In the genomic region with DNA sequence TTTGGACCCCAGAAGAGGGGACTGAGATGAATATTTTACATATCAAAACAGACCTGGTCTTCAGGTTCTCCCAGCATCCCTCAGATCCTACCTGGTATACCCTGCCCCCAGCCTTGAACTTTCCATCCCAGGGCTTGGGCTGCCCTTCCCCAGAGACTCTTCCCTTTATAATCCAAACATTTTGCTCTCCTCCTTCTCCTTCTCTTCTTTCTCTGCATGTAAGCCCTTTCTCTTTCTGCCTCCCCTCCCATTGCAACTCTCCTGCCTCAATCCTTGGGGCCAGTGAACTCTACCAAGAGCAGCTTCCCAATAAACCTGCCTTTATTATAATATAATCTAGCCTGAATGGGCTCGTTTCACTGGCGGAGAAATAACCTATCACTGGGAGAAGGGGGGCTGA, we compare ENCODE assay signal across 32 mouse cellular contexts. TPM values are rescaled to one million over a fixed set of nuclear protein-coding genes. Genes with fewer than 3 reads are reported as not detected.
A peak's percentile ranks its signal among the peaks of the same experiment; 100 is the strongest.
DNase-seq lines count a peak whose midpoint lies in the region; ATAC-seq and TF ChIP-seq lines count a peak whose summit lies in the region.
"Had no signal": no experiment of that assay in that cellular context is flagged by ENCODE, and none has a peak within 500 bp of the region (broad histone marks: within the 10 kb centered on the region; RNA-seq: fewer than 3 reads in every experiment).

No protein-coding gene starts in this region.

- DNase-seq in liver, adult 2 months (ENCODE audit: extremely low read depth, low read depth, low spot score), result no peak
- no peak for DNase-seq in liver
- no peak for DNase-seq in liver, embryonic 11.5 days (ENCODE audit: low spot score)
- DNase-seq in liver, embryonic 13.5 days, result no peak
- no peak for DNase-seq in thymus, postnatal 4 days
- DNase-seq: adrenal gland, adult 2 months; cerebellum, adult 11-12 months; gastrocnemius, postnatal 25 days; heart, adult 2 months had no signal

- no peaks in the 10 kb centered on the region for H3K27me3 ChIP-seq in liver, adult 2 months (ENCODE audit: control insufficient read depth, insufficient read depth, low read length)
- no peaks in the 10 kb centered on the region for H3K27me3 ChIP-seq in liver, embryonic 11.5 days (replicated peaks; ENCODE audit: control insufficient read depth, insufficient read depth, low read length)
- no peaks in the 10 kb centered on the region for H3K27me3 ChIP-seq in liver, embryonic 13.5 days
- H3K27me3 ChIP-seq in liver, embryonic 16.5 days (ENCODE audit: control insufficient read depth, insufficient read depth, low read depth, low read length), result no peaks in the 10 kb centered on the region
- H3K27me3 ChIP-seq in intestine, postnatal 0 days (replicated peaks; ENCODE audit: control insufficient read depth, insufficient read depth, low read length), result no peaks in the 10 kb centered on the region
- H3K27me3 ChIP-seq: embryonic facial prominence, embryonic 12.5 days; embryonic facial prominence, embryonic 15.5 days; hindbrain, embryonic 15.5 days had no signal

- no peak for ATAC-seq in liver, embryonic 11.5 days (replicated peaks; ENCODE audit: low FRiP score)
- no peak for ATAC-seq in liver, embryonic 13.5 days (ENCODE audit: low read depth)
- no peak for ATAC-seq in liver, embryonic 16.5 days (ENCODE audit: low read depth)
- no peak for ATAC-seq in intestine, postnatal 0 days
- ATAC-seq in megakaryocyte-erythroid progenitor cell, adult 5-6 weeks (replicated peaks; ENCODE audit: low FRiP score, low TSS enrichment, poor library complexity, severe bottlenecking), result no peak
- ATAC-seq: CD4-positive, CD25-positive, alpha-beta regulatory T cell, adult 4 months had no signal

- peaks cover 10% of the 10 kb centered on the region; the same call in 1 of the 2 replicates for H3K79me2 ChIP-seq in liver, adult 2 months (ENCODE audit: control insufficient read depth, insufficient read depth, low read length)

- TF ChIP-seq POLR2A in liver, adult 2 months (IDR thresholded peaks at IDR 0.05; ENCODE audit: extremely low read depth, insufficient read depth, low read length), result no peak

- WGBS in liver, adult 2 months, result 94% methylated on average over 2 of the region's 2 CpGs
- 94% methylated on average over 2 of the region's 2 CpGs for WGBS in liver, embryonic 11.5 days
- 76% methylated on average over 2 of the region's 2 CpGs for WGBS in liver, embryonic 13.5 days (ENCODE audit: insufficient replicate concordance)
- WGBS in liver, embryonic 16.5 days (ENCODE audit: insufficient replicate concordance), result 76% methylated on average over 2 of the region's 2 CpGs
- 92% methylated on average over 2 of the region's 2 CpGs for WGBS in intestine, postnatal 0 days

- no peak for TF ChIP-seq CTCF in liver, adult 2 months (IDR thresholded peaks at IDR 0.05; ENCODE audit: low read depth, low read length)
- no peak for TF ChIP-seq CTCF in intestine, postnatal 0 days (IDR thresholded peaks at IDR 0.05; ENCODE audit: low read depth)

- no peak overlapping the region for H3K9ac ChIP-seq in liver, adult 2 months (ENCODE audit: low read depth, low read length)
- no peak overlapping the region for H3K9ac ChIP-seq in liver, embryonic 11.5 days (ENCODE audit: low read depth, low read length)
- H3K9ac ChIP-seq in liver, embryonic 13.5 days, result no peak overlapping the region
- no peak overlapping the region for H3K9ac ChIP-seq in liver, embryonic 16.5 days (ENCODE audit: low read depth, low read length)
- no peak overlapping the region for H3K9ac ChIP-seq in intestine, postnatal 0 days (ENCODE audit: low read depth, low read length)
- H3K9ac ChIP-seq: embryonic facial prominence, embryonic 12.5 days; embryonic facial prominence, embryonic 15.5 days; hindbrain, embryonic 12.5 days had no signal

- peak overlapping the region; percentile 68 for H3K27ac ChIP-seq in liver, adult 2 months (replicated peaks; ENCODE audit: insufficient read depth, low read depth, low read length)
- peak overlapping the region; percentile 46; the same call in 1 of the 2 replicates for H3K27ac ChIP-seq in liver, embryonic 11.5 days (ENCODE audit: low read depth, low read length)
- peak overlapping the region; percentile 83 for H3K27ac ChIP-seq in liver, embryonic 13.5 days
- H3K27ac ChIP-seq in liver, embryonic 16.5 days (ENCODE audit: low read length), result peak overlapping the region; percentile 34; the same call in 1 of the 2 replicates
- no peak overlapping the region for H3K27ac ChIP-seq in intestine, postnatal 0 days (ENCODE audit: low read depth, low read length)
- H3K27ac ChIP-seq: embryonic facial prominence, embryonic 12.5 days; embryonic facial prominence, embryonic 15.5 days; heart, adult 2 months; hindbrain, embryonic 12.5 days had no signal

- H3K4me2 ChIP-seq in liver, embryonic 11.5 days, result peak overlapping the region; percentile 87
- H3K4me2 ChIP-seq in liver, embryonic 13.5 days, result peak overlapping the region; percentile 80; the same call in 1 of the 2 replicates
- no peak overlapping the region for H3K4me2 ChIP-seq in liver, embryonic 16.5 days (ENCODE audit: low read depth, low read length)
- H3K4me2 ChIP-seq in intestine, postnatal 0 days (replicated peaks; ENCODE audit: low read depth), result no peak overlapping the region

- H3K4me1 ChIP-seq in liver, adult 2 months (ENCODE audit: control insufficient read depth, insufficient read depth, low read length), result peaks cover 27% of the 10 kb centered on the region
- H3K4me1 ChIP-seq in liver, embryonic 11.5 days (replicated peaks; ENCODE audit: control insufficient read depth, insufficient read depth, low read length), result peaks cover 4% of the 10 kb centered on the region; the same call in 1 of the 2 replicates
- H3K4me1 ChIP-seq in liver, embryonic 13.5 days (replicated peaks), result peaks cover 49% of the 10 kb centered on the region
- peaks cover 27% of the 10 kb centered on the region for H3K4me1 ChIP-seq in liver, embryonic 16.5 days (ENCODE audit: control insufficient read depth, low read depth, low read length)
- H3K4me1 ChIP-seq in intestine, postnatal 0 days (replicated peaks; ENCODE audit: control insufficient read depth, insufficient read depth, low read length), result peaks cover 7% of the 10 kb centered on the region; the same call in 1 of the 2 replicates
- H3K4me1 ChIP-seq: embryonic facial prominence, embryonic 12.5 days had no signal

- H3K4me3 ChIP-seq in liver, adult 2 months (ENCODE audit: insufficient read depth, low read depth, low read length), result no peak overlapping the region
- H3K4me3 ChIP-seq in liver, embryonic 11.5 days (ENCODE audit: low read depth, low read length), result no peak overlapping the region
- no peak overlapping the region for H3K4me3 ChIP-seq in liver, embryonic 13.5 days (replicated peaks)
- no peak overlapping the region for H3K4me3 ChIP-seq in liver, embryonic 16.5 days (ENCODE audit: low read depth, low read length)
- H3K4me3 ChIP-seq in intestine, postnatal 0 days (ENCODE audit: low read depth, low read length), result no peak overlapping the region
- H3K4me3 ChIP-seq: embryonic facial prominence, embryonic 12.5 days had no signal

- no peaks in the 10 kb centered on the region for H3K9me3 ChIP-seq in liver, embryonic 11.5 days (ENCODE audit: control insufficient read depth, low read length)
- no peaks in the 10 kb centered on the region for H3K9me3 ChIP-seq in liver, embryonic 13.5 days (replicated peaks)
- H3K9me3 ChIP-seq in liver, embryonic 16.5 days (replicated peaks; ENCODE audit: control insufficient read depth, low read length), result no peaks in the 10 kb centered on the region
- no peaks in the 10 kb centered on the region for H3K9me3 ChIP-seq in intestine, postnatal 0 days (ENCODE audit: control insufficient read depth)
- H3K9me3 ChIP-seq: embryonic facial prominence, embryonic 12.5 days; embryonic facial prominence, embryonic 15.5 days; hindbrain, embryonic 12.5 days; hindbrain, embryonic 15.5 days had no signal

- H3K36me3 ChIP-seq in liver, adult 2 months (ENCODE audit: control insufficient read depth, insufficient read depth, low read length), result peaks cover 7% of the 10 kb centered on the region
- H3K36me3 ChIP-seq in liver, embryonic 11.5 days (ENCODE audit: control insufficient read depth, insufficient read depth, low read length), result no peaks in the 10 kb centered on the region; the same call in 1 of the 2 replicates
- peaks cover 15% of the 10 kb centered on the region for H3K36me3 ChIP-seq in liver, embryonic 13.5 days
- no peaks in the 10 kb centered on the region for H3K36me3 ChIP-seq in liver, embryonic 16.5 days (ENCODE audit: control insufficient read depth, insufficient read depth)
- no peaks in the 10 kb centered on the region for H3K36me3 ChIP-seq in intestine, postnatal 0 days (ENCODE audit: control insufficient read depth, insufficient read depth)
- H3K36me3 ChIP-seq: embryonic facial prominence, embryonic 12.5 days; hindbrain, embryonic 15.5 days had no signal

RNA-seq across cellular contexts. Expression of gene Zkscan1, which starts 0.9 kb away (rescaled TPM):
- 22.2 and 24.3 TPM in 2 replicates for total RNA-seq in liver, adult 2 months (2014; rRNA removed)
- polyA plus RNA-seq in liver, adult 2 months (2012; rRNA removed), result 3.1 and 3.9 TPM in 2 replicates
- polyA plus RNA-seq in liver, embryonic 11.5 days (2014; fragmentation: Nextera tagmentation; extraction: Ambion mirVana), result 15.8 and 18.0 TPM in 2 replicates
- 3.8 and 5.2 TPM in 2 replicates for polyA plus RNA-seq in liver, embryonic 13.5 days (2015; fragmentation: Nextera tagmentation; extraction: Ambion mirVana)
- polyA plus RNA-seq in liver, embryonic 16.5 days (2015; fragmentation: Nextera tagmentation; extraction: Ambion mirVana), result 3.9 and 4.4 TPM in 2 replicates
- polyA plus RNA-seq in intestine, postnatal 0 days (2015; fragmentation: Nextera tagmentation; extraction: Ambion mirVana), result 5.6 and 6.5 TPM in 2 replicates
- 40.3 and 41.1 TPM in 2 replicates for total RNA-seq in megakaryocyte-erythroid progenitor cell, adult 5-6 weeks (2014; fragmentation: Nextera tagmentation)
- total RNA-seq in megakaryocyte-erythroid progenitor cell, adult 5-6 weeks (2017), result 38.0 and 44.5 TPM in 2 replicates

RNA-seq across cellular contexts. Expression of gene Smok3c, which starts 30.9 kb away (rescaled TPM):
- total RNA-seq in liver, adult 2 months (2014; rRNA removed), result not detected in 2 replicates
- polyA plus RNA-seq in liver, adult 2 months (2012; rRNA removed), result not detected in 2 replicates
- not detected in 2 replicates for polyA plus RNA-seq in liver, embryonic 11.5 days (2014; fragmentation: Nextera tagmentation; extraction: Ambion mirVana)
- polyA plus RNA-seq in liver, embryonic 13.5 days (2015; fragmentation: Nextera tagmentation; extraction: Ambion mirVana), result not detected in 2 replicates
- not detected in 2 replicates for polyA plus RNA-seq in liver, embryonic 16.5 days (2015; fragmentation: Nextera tagmentation; extraction: Ambion mirVana)
- not detected in 2 replicates for polyA plus RNA-seq in intestine, postnatal 0 days (2015; fragmentation: Nextera tagmentation; extraction: Ambion mirVana)
- not detected in 2 replicates for total RNA-seq in megakaryocyte-erythroid progenitor cell, adult 5-6 weeks (2014; fragmentation: Nextera tagmentation)
- not detected in 2 replicates for total RNA-seq in megakaryocyte-erythroid progenitor cell, adult 5-6 weeks (2017)
- total RNA-seq: adrenal gland, adult 2 months; adrenal gland, postnatal 14 days; adrenal gland, postnatal 4 days; common myeloid progenitor, adult 5-6 weeks; gastrocnemius, adult 8-10 months; gastrocnemius, postnatal 25 days; heart, adult 2 months; heart, postnatal 25 days; hematopoietic stem cell, adult 5-6 weeks; MEL had no signal
- polyA plus RNA-seq: adrenal gland, adult 2 months; brain, embryonic 14.5 days; C2C12; CD4-positive, CD25-positive, alpha-beta regulatory T cell, adult 4 months; embryonic facial prominence, embryonic 12.5 days; embryonic facial prominence, embryonic 15.5 days; forebrain, embryonic 11.5 days; forebrain, embryonic 14.5 days; gonadal fat pad, adult 2 months; heart, adult 2 months; heart, embryonic 11.5 days; heart, embryonic 14.5 days; heart, postnatal 0 days; hindbrain, embryonic 12.5 days; hindbrain, embryonic 15.5 days had no signal

RNA-seq across cellular contexts. Expression of gene Zscan21, which starts 32.8 kb away (rescaled TPM):
- 8.9 and 10.2 TPM in 2 replicates for total RNA-seq in liver, adult 2 months (2014; rRNA removed)
- polyA plus RNA-seq in liver, adult 2 months (2012; rRNA removed), result 6.0 and 6.8 TPM in 2 replicates
- 33.9 TPM in 2 replicates for polyA plus RNA-seq in liver, embryonic 11.5 days (2014; fragmentation: Nextera tagmentation; extraction: Ambion mirVana)
- polyA plus RNA-seq in liver, embryonic 13.5 days (2015; fragmentation: Nextera tagmentation; extraction: Ambion mirVana), result 15.4 and 16.0 TPM in 2 replicates
- polyA plus RNA-seq in liver, embryonic 16.5 days (2015; fragmentation: Nextera tagmentation; extraction: Ambion mirVana), result 14.6 and 15.1 TPM in 2 replicates
- 17.9 and 19.2 TPM in 2 replicates for polyA plus RNA-seq in intestine, postnatal 0 days (2015; fragmentation: Nextera tagmentation; extraction: Ambion mirVana)
- 14.4 and 18.0 TPM in 2 replicates for total RNA-seq in megakaryocyte-erythroid progenitor cell, adult 5-6 weeks (2014; fragmentation: Nextera tagmentation)
- 10.8 and 16.5 TPM in 2 replicates for total RNA-seq in megakaryocyte-erythroid progenitor cell, adult 5-6 weeks (2017)

Comparison
In these comparisons a context has a peak if more than half of its experiments do, and no peak if none do; other contexts are left out.
1. H3K4me2 ChIP-seq: peak in liver, embryonic 11.5 days (single experiment) and liver, embryonic 13.5 days (single experiment); none in liver, embryonic 16.5 days (single experiment) and intestine, postnatal 0 days (single experiment).